Mouse (Mus musculus): ENCODE data around the gene Tor1aip1. TPM values are rescaled to one million over a fixed set of nuclear protein-coding genes. Genes with fewer than 3 reads are reported as not detected.

The Tor1aip1 gene
- total and polyA plus RNA-seq, 3 experiments, result 19.1 to 44.1 (median 39.8) TPM

GRCm38 (mm10) chr1:156042481-156042880, 6.2 kb upstream of the Tor1aip1 start:
- H3K9ac ChIP-seq (ENCODE audit: insufficient read depth, low read depth), result peak overlapping the region; percentile 78
- peak overlapping the region; percentile 95 for H3K4me2 ChIP-seq (ENCODE audit: insufficient read depth, low read depth, poor library complexity, severe bottlenecking)
- H3K79me2 ChIP-seq (replicated peaks; ENCODE audit: control insufficient read depth, extremely low read depth, insufficient read depth, poor library complexity, severe bottlenecking), result peaks cover 73% of the 10 kb centered on the region
- H3K36me3 ChIP-seq (replicated peaks in 1 of 2; ENCODE audit: control insufficient read depth in 1 of 2, insufficient read depth in 1 of 2, low read length in 1 of 2), result peaks cover 25 to 43% of the 10 kb centered on the region in 2 experiments
- no peak for TF ChIP-seq NELFE (IDR thresholded peaks at IDR 0.05; ENCODE audit: low read depth, low read length)
- no peak for TF ChIP-seq ZKSCAN1 (IDR thresholded peaks at IDR 0.05; ENCODE audit: borderline replicate concordance, low read depth, low read length)
- no peak for TF ChIP-seq KAT2A (IDR thresholded peaks at IDR 0.05; ENCODE audit: insufficient replicate concordance, low read length)
- no peak for TF ChIP-seq POLR2A (IDR thresholded peaks at IDR 0.05; ENCODE audit: low read depth, low read length)
- TF ChIP-seq ZC3H11A (IDR thresholded peaks at IDR 0.05; ENCODE audit: low read depth, low read length), result no peak
- TF ChIP-seq SMC3 (IDR thresholded peaks at IDR 0.05; ENCODE audit: low read depth, low read length), result no peak
- no peak for TF ChIP-seq GABPA (IDR thresholded peaks at IDR 0.05; ENCODE audit: insufficient replicate concordance, low read depth, low read length)
- TF ChIP-seq JUND (conservative IDR thresholded peaks at IDR 0.05; ENCODE audit: low read depth, low read length), result no peak
- no peak for TF ChIP-seq RCOR1 (conservative IDR thresholded peaks at IDR 0.05; ENCODE audit: low read depth, low read length)
- DNase-seq (ENCODE audit: extremely low read depth), result no peak
- no peak overlapping the region for H3K27ac ChIP-seq (ENCODE audit: insufficient read depth, low read depth)
- in situ Hi-C loops (cut with MboI; ENCODE audit: low pct_ligation_motif_present, low pct_unique_long_range_greater_than_20kb, low sequenced_read_pairs), result no loop called here
- H3K4me3 ChIP-seq (replicated peaks in 1 of 3; ENCODE audit: low read depth in 2 of 3, low read length in 2 of 3, poor library complexity in 1 of 3), result peak overlapping the region in 2 of 3 experiments; percentile 58 to 76
- dilution Hi-C loops (cut with MboI; ENCODE audit: extremely low pct_ligation_motif_present, extremely low pct_unique_long_range_greater_than_20kb, low sequenced_read_pairs), result no loop called here
- no peaks in the 10 kb centered on the region for H3K9me3 ChIP-seq (replicated peaks; ENCODE audit: low read length)
- no peaks in the 10 kb centered on the region for H3K27me3 ChIP-seq (replicated peaks)
- H3K4me1 ChIP-seq (ENCODE audit: control insufficient read depth in 1 of 2, insufficient read depth in 2 of 2), result peaks cover 4 to 64% of the 10 kb centered on the region in 2 experiments; a peak in 3 of 4 replicates

DNA sequence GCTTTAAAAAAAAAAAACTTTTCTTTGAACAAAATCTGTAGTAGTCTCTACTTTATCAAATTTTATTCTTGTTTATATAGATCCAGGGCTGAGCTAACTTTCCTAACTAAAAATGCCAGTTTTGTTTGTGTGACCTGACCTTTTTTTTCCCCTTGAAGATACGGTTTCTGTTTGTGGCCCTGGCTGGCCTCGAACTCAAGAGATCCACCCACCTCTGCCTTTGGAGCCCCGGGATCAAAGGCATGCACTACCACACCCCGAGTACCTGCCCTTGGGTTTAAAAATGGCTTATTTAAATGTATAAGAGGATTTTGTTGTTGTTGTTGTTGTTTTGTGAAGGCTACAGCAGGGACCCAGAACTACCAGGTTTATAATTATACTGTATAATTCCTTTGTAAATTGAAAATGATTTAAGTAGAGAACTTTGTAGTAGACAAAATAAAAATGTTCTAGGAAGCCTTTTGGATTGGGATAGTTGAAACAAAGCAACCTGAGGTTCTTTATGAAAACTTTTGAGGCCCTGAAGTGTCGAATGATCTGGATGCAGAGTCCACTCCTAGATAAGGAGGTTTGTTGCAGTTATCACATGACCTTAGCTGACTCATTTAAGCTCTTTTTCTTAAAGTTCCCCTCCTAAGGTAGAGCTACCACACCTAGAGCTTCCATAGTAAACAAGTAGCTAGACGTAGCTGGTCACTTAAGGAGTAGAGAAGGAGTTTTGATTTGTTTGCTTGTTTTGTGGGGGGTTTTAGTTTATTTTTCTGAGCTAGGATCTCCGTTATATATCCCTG, 5.4 kb upstream of the Tor1aip1 start:
- Histone ChIP-seq H3K79me2 (replicated peaks; ENCODE audit: control insufficient read depth, extremely low read depth, insufficient read depth, poor library complexity, severe bottlenecking) (peaks cover 67% of the 10 kb centered on the region), H3K36me3 (replicated peaks in 1 of 2; ENCODE audit: control insufficient read depth in 1 of 2, insufficient read depth in 1 of 2, low read length in 1 of 2) (peaks cover 21 to 36% of the 10 kb centered on the region in 2 experiments), H3K4me3 (replicated peaks in 1 of 3; ENCODE audit: low read depth in 2 of 3, low read length in 2 of 3, poor library complexity in 1 of 3) (peak overlapping the region; percentile 58 to 76 (median 73)), H3K9me3 (replicated peaks; ENCODE audit: low read length) (no peaks in the 10 kb centered on the region), H3K4me2 (ENCODE audit: insufficient read depth, low read depth, poor library complexity, severe bottlenecking) (peak overlapping the region; percentile 95), H3K9ac (ENCODE audit: insufficient read depth, low read depth) (peak overlapping the region; percentile 78), H3K27ac (ENCODE audit: insufficient read depth, low read depth) (no peak overlapping the region), H3K4me1 (ENCODE audit: control insufficient read depth in 1 of 2, insufficient read depth in 2 of 2) (peaks cover 3 to 61% of the 10 kb centered on the region in 2 experiments; a peak in 3 of 4 replicates), H3K27me3 (replicated peaks) (no peaks in the 10 kb centered on the region)
- dilution Hi-C loops (cut with MboI; ENCODE audit: extremely low pct_ligation_motif_present, extremely low pct_unique_long_range_greater_than_20kb, low sequenced_read_pairs) (no loop called here), in situ Hi-C loops (cut with MboI; ENCODE audit: low pct_ligation_motif_present, low pct_unique_long_range_greater_than_20kb, low sequenced_read_pairs) (no loop called here)
- TF ChIP-seq EP300 (IDR thresholded peaks at IDR 0.05; ENCODE audit: low read length) (no peak), RCOR1 (conservative IDR thresholded peaks at IDR 0.05; ENCODE audit: low read depth, low read length) (no peak), USF1 (IDR thresholded peaks at IDR 0.05; ENCODE audit: low read depth, low read length) (peak; percentile 14; the same call in 1 of the 2 replicates), CTCF (conservative IDR thresholded peaks at IDR 0.05 in 1 of 2, IDR thresholded peaks at IDR 0.05 in 1 of 2; ENCODE audit: low read depth in 2 of 2, low read length in 2 of 2) (no peak), POLR2AphosphoS2 (IDR thresholded peaks at IDR 0.05; ENCODE audit: low read depth, low read length) (no peak), NELFE (IDR thresholded peaks at IDR 0.05; ENCODE audit: low read depth, low read length) (no peak), KAT2A (IDR thresholded peaks at IDR 0.05; ENCODE audit: insufficient replicate concordance, low read length) (no peak), MEF2A (IDR thresholded peaks at IDR 0.05; ENCODE audit: borderline replicate concordance, low read depth, low read length) (no peak), ZMIZ1 (IDR thresholded peaks at IDR 0.05; ENCODE audit: low read depth, low read length) (no peak), MYC (IDR thresholded peaks at IDR 0.05; ENCODE audit: low read depth, low read length) (no peak), UBTF (IDR thresholded peaks at IDR 0.05; ENCODE audit: low read depth, low read length) (no peak), CHD1 (IDR thresholded peaks at IDR 0.05; ENCODE audit: low read depth, low read length) (0 out of 2 replicates have a peak, but pooled peaks have one; percentile 76), JUN (IDR thresholded peaks at IDR 0.05; ENCODE audit: insufficient read depth, low read depth, low read length) (no peak), ZKSCAN1 (IDR thresholded peaks at IDR 0.05; ENCODE audit: borderline replicate concordance, low read depth, low read length) (no peak), NRF1 (IDR thresholded peaks at IDR 0.05; ENCODE audit: low read depth, low read length) (no peak), POLR2A (IDR thresholded peaks at IDR 0.05; ENCODE audit: low read depth, low read length) (no peak), IRF4 (IDR thresholded peaks at IDR 0.05; ENCODE audit: low read depth, low read length) (peak; percentile 38; the same call in 1 of the 2 replicates), MXI1 (IDR thresholded peaks at IDR 0.05; ENCODE audit: low read depth, low read length) (no peak), ZNF384 (IDR thresholded peaks at IDR 0.05; ENCODE audit: low read depth, low read length) (no peak), TCF12 (IDR thresholded peaks at IDR 0.05; ENCODE audit: low read depth, low read length) (no peak), TBP (conservative IDR thresholded peaks at IDR 0.05; ENCODE audit: low read depth, low read length) (no peak), MAFK (IDR thresholded peaks at IDR 0.05; ENCODE audit: insufficient replicate concordance, low read length) (no peak), MAZ (IDR thresholded peaks at IDR 0.05; ENCODE audit: low read depth, low read length) (no peak), RAD21 (IDR thresholded peaks at IDR 0.05; ENCODE audit: low read depth, low read length) (no peak), E2F4 (IDR thresholded peaks at IDR 0.05; ENCODE audit: insufficient replicate concordance, low read depth, low read length) (no peak), SMC3 (IDR thresholded peaks at IDR 0.05; ENCODE audit: low read depth, low read length) (no peak)
- peak; percentile 40 for DNase-seq (ENCODE audit: extremely low read depth)
